Mouse (Mus musculus) heart, postnatal 0 days (tissue): ENCODE data around the gene Tgfbi.

ENCODE experiments used
- CTCF ChIP-seq: IDR thresholded peaks from 2 replicates; pipeline ENCODE4 v1.5.1; 2016; ENCODE audit warnings: antibody characterized with exemption, control low read depth, low read depth
- EP300 ChIP-seq: IDR thresholded peaks from 2 replicates; pipeline ENCODE4 v1.6.1; 2016; ENCODE audit warnings: antibody characterized with exemption, low read depth

DNA sequence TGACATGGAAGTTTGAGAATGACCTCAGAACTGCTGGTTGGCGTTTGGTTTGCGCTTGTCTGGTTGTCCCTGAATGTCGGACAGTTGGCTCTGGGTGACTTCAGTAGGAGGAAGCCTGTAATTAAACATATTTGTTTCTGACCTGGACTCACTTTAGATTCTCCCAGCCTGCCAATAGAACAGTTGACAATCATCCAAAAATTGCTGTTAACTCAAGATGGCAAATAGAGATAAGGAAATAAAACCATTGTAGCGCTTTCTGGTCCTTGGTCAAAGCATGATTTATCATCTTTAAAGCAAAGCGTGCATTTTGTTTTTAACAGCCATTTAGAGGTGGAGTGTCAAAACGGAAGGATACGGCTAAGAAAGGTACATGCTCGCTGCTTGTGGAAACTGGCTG, 37.7 kb upstream of the Tgfbi start:
- no peak for TF ChIP-seq EP300
- no peak for TF ChIP-seq CTCF
